Mouse (Mus musculus) bone marrow macrophage, adult 2 months (primary cell): Measurements from ENCODE around the gene Opa1.

Experiments used
- CTCF ChIP-seq: IDR thresholded peaks from 2 replicates; pipeline ENCODE4 v1.5.1; 2012; ENCODE audit warnings: low read depth, mild to moderate bottlenecking, low read length, moderate library complexity
- POLR2A ChIP-seq: IDR thresholded peaks from 2 replicates; pipeline ENCODE4 v1.6.1; 2012; ENCODE audit warnings: mild to moderate bottlenecking, low read depth, low read length, borderline replicate concordance

DNA sequence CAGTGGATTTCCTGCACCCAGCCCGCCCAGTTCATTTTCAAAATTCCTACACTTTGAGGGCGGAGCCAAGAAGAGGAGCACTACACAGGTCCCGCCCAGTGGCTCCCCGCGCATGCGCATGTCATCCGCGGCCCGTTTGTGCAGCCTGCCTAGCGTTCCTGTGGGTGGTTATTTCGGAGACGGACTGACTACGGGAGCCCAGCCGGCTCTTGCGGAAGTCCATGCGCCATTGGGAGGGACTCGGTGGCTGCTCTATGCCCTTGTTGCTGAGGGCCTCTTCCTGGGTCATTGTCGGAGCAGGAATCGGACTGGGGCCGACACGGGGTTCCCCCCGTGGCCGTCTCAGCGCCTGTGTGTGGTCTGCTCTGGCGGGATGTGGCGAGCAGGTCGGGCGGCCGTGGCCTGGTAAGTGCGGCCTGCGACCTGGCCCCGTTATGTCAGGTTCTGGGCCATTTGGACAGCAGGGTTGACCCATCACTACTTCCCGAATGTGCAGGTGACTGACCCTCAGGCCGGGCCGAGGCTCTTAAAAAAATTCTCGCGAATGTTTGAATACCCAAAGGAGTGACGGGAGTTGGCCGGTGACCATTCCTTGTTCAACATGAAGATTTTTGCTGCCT is at the start of gene Opa1:
- TF ChIP-seq POLR2A (no peak), CTCF (no peak)
